In the genomic region with DNA sequence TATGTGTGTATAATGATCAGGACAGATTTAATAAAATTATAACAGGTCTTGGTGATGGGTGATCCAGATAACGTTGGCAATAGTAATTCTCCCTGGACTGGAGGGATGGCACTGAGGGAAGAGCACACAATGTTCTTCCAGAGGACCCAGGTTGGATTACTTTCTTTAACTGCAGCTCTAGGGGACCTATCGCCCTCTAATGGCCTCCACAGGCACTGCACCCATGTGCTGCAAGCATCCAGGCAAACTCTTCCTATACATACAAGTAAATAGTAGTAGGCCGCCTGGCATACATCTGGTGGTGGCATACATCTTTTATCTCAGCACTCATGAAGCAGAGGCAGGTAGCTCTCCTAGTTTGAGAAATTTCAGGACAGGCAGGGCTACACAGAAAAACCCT, we compare ENCODE assay signal across 10 mouse cellular contexts. TPM values are rescaled to one million over a fixed set of nuclear protein-coding genes. Genes with fewer than 3 reads are reported as not detected.
DNase-seq lines count a peak whose midpoint lies in the region; ATAC-seq lines count a peak whose summit lies in the region.
"Had no signal": no experiment of that assay in that cellular context is flagged by ENCODE, and none has a peak within 500 bp of the region (broad histone marks: within the 10 kb centered on the region; RNA-seq: fewer than 3 reads in every experiment).

No protein-coding gene starts in this region.

- peaks cover 17% of the 10 kb centered on the region for H3K36me3 ChIP-seq in liver, embryonic 13.5 days

- no peak for ATAC-seq in liver, embryonic 13.5 days (ENCODE audit: low read depth)

- H3K4me3 ChIP-seq in liver, embryonic 13.5 days (replicated peaks): no peak overlapping the region
- H3K4me3 ChIP-seq: limb, embryonic 12.5 days had no signal

- WGBS in liver, embryonic 13.5 days (ENCODE audit: insufficient replicate concordance): 64% methylated on average over 3 of the region's 3 CpGs

- H3K4me2 ChIP-seq in liver, embryonic 13.5 days: no peak overlapping the region
- H3K4me2 ChIP-seq: limb, embryonic 12.5 days had no signal

- no peaks in the 10 kb centered on the region for H3K27me3 ChIP-seq in liver, embryonic 13.5 days
- H3K27me3 ChIP-seq: limb, embryonic 12.5 days had no signal

- no peaks in the 10 kb centered on the region for H3K4me1 ChIP-seq in liver, embryonic 13.5 days (replicated peaks)
- H3K4me1 ChIP-seq: limb, embryonic 12.5 days had no signal

- H3K27ac ChIP-seq in liver, embryonic 13.5 days: no peak overlapping the region
- H3K27ac ChIP-seq: limb, embryonic 12.5 days had no signal

- peak; percentile 19 for DNase-seq in kidney, adult 9 months
- DNase-seq in kidney, postnatal 25 days: no peak
- DNase-seq in B cell, adult 2 months: peak; percentile 33 to 41
- DNase-seq in ES-CJ7 (ENCODE audit: low read depth, low spot score): peak; percentile 39
- peak; percentile 36 for DNase-seq in liver, embryonic 13.5 days
- no peak for DNase-seq in right cerebral cortex, postnatal 25 days
- no peak for DNase-seq in cerebellum, adult 9-11 months
- no peak for DNase-seq in right cerebral cortex, postnatal 36 days (ENCODE audit: low spot score in 2 of 2)
- DNase-seq: adrenal gland, adult 8-10 months had no signal

- H3K9me3 ChIP-seq in liver, embryonic 13.5 days (replicated peaks): no peaks in the 10 kb centered on the region

- no peak overlapping the region for H3K9ac ChIP-seq in liver, embryonic 13.5 days
- H3K9ac ChIP-seq: limb, embryonic 12.5 days had no signal

RNA-seq across cellular contexts. Expression of a gene that starts 23.1 kb away (rescaled TPM):
- polyA plus RNA-seq in liver, embryonic 13.5 days (2015; fragmentation: Nextera tagmentation; extraction: Ambion mirVana): 65.6 and 78.3 TPM in 2 replicates

RNA-seq across cellular contexts. Expression of a gene that starts 27.7 kb away (rescaled TPM):
- 5.7 and 6.0 TPM in 2 replicates for polyA plus RNA-seq in liver, embryonic 13.5 days (2015; fragmentation: Nextera tagmentation; extraction: Ambion mirVana)

RNA-seq across cellular contexts. Expression of a gene that starts 30.9 kb away (rescaled TPM):
- 1,513 and 1,730 TPM in 2 replicates for polyA plus RNA-seq in liver, embryonic 13.5 days (2015; fragmentation: Nextera tagmentation; extraction: Ambion mirVana)

Comparison
In these comparisons a context has a peak if more than half of its experiments do, and no peak if none do; other contexts are left out.
1. DNase-seq: peak in kidney, adult 9 months (single experiment), B cell, adult 2 months (2 of 2), ES-CJ7 (single experiment) and liver, embryonic 13.5 days (single experiment); none in kidney, postnatal 25 days (0 of 2), right cerebral cortex, postnatal 25 days (single experiment), cerebellum, adult 9-11 months (single experiment) and right cerebral cortex, postnatal 36 days (0 of 2).